Mouse (Mus musculus): ENCODE data around the gene Thumpd3.
A peak's percentile ranks its signal among the peaks of the same experiment; 100 is the strongest.

Thumpd3 gene

GRCm38 (mm10) chr6:113079492-113079891 is 33.5 kb downstream of the Thumpd3 start:
- no peak for DNase-seq (ENCODE audit: inconsistent ontology term)

GRCm38 (mm10) chr6:113082229-113082628 is 36.2 kb downstream of the Thumpd3 start:
- DNase-seq (ENCODE audit: inconsistent ontology term) = no peak

- no peak for DNase-seq (ENCODE audit: inconsistent ontology term)
Measured at GRCm38 (mm10) chr6:113084590-113084989, 38.6 kb downstream of the Thumpd3 start.

GRCm38 (mm10) chr6:113093206-113093605 is 47.2 kb downstream of the Thumpd3 start:
- no peak for DNase-seq (ENCODE audit: inconsistent ontology term)

- no peak for DNase-seq (ENCODE audit: inconsistent ontology term)
Measured at GRCm38 (mm10) chr6:113095547-113095946, 49.5 kb downstream of the Thumpd3 start.

GRCm38 (mm10) chr6:113097662-113098061 is 51.6 kb downstream of the Thumpd3 start:
- DNase-seq (ENCODE audit: inconsistent ontology term) = no peak

GRCm38 (mm10) chr6:113099640-113100289 is 53.7 kb downstream of the Thumpd3 start:
- DNase-seq (ENCODE audit: inconsistent ontology term) = peak; percentile 90

- no peak for DNase-seq (ENCODE audit: inconsistent ontology term)
Measured at GRCm38 (mm10) chr6:113102541-113102940, 56.5 kb downstream of the Thumpd3 start.

GRCm38 (mm10) chr6:113103765-113104164 is 57.7 kb downstream of the Thumpd3 start:
- DNase-seq (ENCODE audit: inconsistent ontology term) = no peak

GRCm38 (mm10) chr6:113109378-113109777 is 63.4 kb downstream of the Thumpd3 start:
- no peak for DNase-seq (ENCODE audit: inconsistent ontology term)

GRCm38 (mm10) chr6:113109956-113110355 is 63.9 kb downstream of the Thumpd3 start:
- DNase-seq (ENCODE audit: inconsistent ontology term) = no peak

All from Muller cell, postnatal 12 days (primary cell).